Mouse (Mus musculus): ENCODE data around the gene Fgfr2.

Gene Fgfr2

DNA sequence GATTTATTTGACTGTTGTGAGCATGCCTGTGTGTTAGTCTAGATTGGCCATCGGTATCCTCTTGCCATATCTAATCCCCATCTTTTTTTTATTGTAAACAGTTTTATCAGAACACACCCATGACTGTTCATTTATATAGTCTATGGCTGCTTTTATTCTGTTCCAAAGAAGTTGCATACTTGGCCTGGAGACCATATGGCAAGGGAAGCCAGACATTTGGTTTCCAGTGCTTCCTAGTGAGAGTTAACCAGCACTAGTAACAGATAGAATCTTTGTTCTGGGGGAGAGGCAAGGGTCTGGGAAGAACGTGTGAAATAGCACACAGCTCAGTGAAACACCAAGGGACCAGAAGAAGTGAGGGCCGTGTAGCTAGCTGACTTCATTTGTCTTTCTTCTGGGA is 2153.6 kb downstream of the Fgfr2 start:
- DNase-seq: no peak

DNA sequence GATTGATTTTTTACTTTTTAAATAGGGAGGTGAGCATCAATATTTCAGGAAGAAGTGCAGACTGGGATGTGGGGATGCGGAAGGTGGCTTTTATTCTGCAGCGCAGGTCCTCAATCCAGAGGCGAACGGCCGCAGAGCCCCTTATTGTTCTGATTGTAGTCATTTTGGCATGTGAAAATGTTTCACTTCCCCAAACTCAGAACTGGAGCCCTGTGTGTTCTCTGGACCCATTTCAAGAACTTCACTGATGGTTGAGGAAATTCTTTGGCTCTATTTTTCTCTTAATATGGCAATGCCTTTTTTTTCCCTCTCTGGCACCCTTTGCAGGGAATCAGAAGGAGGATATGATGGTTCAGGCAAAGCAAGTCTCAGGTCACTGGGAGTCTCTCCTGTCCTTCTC is 2154.1 kb downstream of the Fgfr2 start:
- DNase-seq: no peak

- DNase-seq: no peak
These were observed 2154.6 kb downstream of the Fgfr2 start for GRCm38 (mm10) chr7:130968537-130968936.

DNA sequence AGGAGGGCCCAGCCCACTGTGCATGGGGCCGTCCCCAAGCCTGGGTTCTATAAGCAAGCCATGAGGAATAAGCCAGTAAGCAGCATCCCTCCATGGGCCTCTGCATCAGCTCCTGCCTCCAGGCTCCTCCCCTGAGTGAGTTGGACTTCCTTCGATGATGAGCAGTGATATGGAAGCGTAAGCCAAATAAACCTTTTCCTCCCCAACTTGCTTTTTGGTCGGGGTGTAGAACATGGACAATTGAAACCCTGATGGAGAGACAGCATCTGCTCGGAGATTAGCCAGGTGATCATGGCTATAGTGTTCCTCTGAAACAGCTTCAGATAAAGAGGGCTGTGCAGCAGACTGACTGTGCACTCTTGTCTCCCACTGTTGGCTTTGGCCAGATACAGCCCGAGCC is 2155.2 kb downstream of the Fgfr2 start:
- no peak for DNase-seq

GRCm38 (mm10) chr7:130966876-130967275 is 2156.3 kb downstream of the Fgfr2 start:
- DNase-seq: no peak

- no peak for DNase-seq
These were observed 2156.7 kb downstream of the Fgfr2 start for GRCm38 (mm10) chr7:130966451-130966850.

- peak; percentile 60 for DNase-seq
These were observed 2157.2 kb downstream of the Fgfr2 start for GRCm38 (mm10) chr7:130965909-130966365.

DNA sequence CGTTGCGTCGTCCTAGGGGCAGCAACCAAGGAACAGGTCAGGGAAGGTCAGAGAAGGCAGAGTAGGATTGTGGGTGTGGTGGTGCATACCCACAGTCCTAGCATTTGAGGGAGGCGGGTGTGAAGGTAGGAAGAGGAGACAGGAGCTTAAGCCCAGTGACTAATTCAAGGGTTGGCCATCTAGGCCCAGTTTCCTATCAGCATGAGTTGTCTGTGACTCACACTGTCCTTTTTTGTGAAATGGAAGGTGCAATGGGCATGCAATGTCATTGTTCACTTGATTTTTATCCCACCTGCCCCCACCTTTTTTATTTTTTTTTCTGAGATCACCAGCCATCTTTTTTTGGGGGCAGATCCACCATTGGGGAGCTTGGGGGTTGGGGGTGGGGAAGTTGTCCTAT is 2157.8 kb downstream of the Fgfr2 start:
- no peak for DNase-seq

DNA sequence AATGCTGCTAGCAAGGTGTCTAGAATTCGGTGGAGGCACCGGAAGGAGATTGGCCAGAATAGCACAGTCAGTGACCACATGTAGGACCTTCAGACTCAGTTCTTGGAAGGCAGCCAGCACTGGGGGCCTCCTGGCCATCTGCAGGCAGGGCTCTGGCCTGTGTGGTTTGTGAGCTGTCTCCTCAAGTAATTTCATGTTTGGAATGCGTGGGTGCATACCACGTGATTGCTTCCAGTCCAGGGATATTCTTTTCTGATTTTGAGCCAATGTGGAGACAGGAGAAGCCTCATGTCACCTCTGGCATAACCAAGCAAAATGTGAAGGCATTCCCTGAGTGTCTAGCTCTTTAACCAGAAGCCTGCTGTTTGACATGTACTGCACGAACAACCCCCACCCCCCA is 2158.5 kb downstream of the Fgfr2 start:
- DNase-seq: peak; percentile 73

DNA sequence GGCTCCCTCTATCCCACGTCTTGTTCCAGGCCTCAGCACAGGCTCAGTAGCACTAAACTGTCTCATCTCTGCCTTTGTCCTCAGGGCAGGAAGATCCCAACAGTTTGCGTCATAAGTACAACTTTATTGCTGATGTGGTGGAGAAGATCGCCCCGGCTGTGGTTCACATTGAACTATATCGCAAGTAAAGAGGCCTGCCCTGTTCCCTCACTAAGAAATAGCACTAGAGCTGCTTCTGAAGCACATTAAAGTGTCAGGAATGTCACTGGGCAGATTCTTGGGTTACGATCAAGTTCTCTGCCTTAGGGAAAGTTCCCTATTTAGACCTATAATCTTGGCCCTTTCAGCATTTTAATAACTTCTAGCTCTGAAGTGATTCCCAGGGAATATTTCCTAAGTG is 2161.7 kb downstream of the Fgfr2 start:
- DNase-seq: no peak

- DNase-seq: no peak
These were observed 2163.3 kb downstream of the Fgfr2 start for GRCm38 (mm10) chr7:130959868-130960267.

DNA sequence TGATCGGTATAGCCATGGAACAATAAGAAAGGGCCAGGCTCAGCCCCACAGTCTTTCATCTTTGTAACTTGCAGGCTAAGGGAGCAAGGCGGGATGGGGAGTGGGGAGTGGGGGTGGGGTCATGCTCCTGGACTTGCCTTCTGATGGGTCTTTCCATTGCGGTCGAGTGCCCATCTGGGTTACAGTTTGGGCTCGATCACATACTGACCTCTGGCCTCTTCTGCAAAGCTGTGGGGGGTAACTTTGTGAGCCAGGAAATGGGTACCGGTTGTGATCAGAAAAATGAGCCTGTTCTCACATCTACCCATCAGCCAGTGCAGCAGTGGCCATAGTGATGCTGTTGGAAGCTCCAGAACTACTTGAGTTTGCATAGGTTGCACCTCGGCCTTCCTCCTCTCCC is 2164.6 kb downstream of the Fgfr2 start:
- DNase-seq: no peak

GRCm38 (mm10) chr7:130954177-130954601 is 2169.0 kb downstream of the Fgfr2 start:
- peak; percentile 76 for DNase-seq

DNA sequence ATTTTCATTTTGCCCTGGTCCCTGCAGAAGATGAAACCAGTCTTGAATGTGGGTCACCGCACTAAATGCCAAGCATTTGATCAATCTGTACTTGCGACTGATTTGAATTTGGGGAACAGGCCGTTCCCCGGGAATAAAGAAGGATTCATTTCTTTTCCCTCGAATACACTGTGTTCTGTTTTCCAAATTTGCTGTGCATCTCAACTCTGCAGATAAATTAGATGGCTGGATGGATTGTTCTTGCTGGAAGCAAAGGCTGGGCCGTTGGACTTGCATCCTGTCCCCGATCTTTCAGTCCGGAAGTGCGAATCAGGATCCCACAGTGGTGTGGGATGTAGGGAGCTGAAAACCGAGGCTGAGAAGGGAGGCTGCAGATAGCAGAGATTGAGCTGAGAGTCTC is 2169.8 kb downstream of the Fgfr2 start:
- DNase-seq: no peak

DNA sequence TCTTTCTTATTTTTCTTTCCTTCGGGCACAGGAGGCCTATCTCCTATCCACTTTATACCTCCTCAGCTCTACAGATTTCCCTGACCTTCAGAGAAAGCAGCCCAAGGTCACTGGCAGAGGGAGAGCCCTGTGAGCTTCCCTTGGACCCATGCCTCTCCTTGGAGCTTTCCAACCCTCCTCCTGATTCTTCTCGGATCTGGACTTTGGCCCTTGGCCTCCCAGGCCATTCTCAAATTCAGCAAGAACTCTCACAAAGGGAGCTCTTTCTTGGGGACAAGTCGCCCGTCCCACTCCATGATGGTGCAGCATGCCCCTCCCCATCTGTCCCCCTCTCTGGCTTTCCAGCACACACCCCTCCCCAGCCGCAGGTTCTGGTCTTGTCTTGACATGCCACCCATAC is 2172.1 kb downstream of the Fgfr2 start:
- no peak for DNase-seq

GRCm38 (mm10) chr7:130950482-130950881 is 2172.7 kb downstream of the Fgfr2 start:
- no peak for DNase-seq

DNA sequence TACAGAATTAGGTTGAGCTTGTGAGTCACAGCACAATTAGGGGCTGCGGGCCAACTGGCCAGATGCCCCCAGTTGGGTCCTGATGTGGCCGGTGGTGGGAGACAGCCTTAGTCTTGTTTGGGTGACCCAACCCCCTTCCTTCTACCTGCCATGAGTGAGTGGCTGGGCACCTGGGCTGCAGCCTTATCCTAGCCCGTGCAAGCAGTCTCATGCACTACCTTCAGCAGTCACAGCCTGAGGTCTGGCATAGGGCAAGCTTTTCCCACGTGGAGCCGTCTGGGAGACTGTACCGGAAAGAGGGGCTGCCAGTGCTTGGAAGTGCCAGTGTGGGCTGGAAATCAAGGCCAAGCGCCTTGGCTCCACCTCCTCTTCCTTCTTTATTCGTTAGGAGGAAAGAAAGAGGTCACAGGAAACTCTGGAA is 2173.8 kb downstream of the Fgfr2 start:
- DNase-seq: peak; percentile 70

- DNase-seq: no peak
These were observed 2174.5 kb downstream of the Fgfr2 start for GRCm38 (mm10) chr7:130948563-130949208.

GRCm38 (mm10) chr7:130946303-130946702 is 2176.8 kb downstream of the Fgfr2 start:
- DNase-seq: no peak

GRCm38 (mm10) chr7:130945730-130946129 is 2177.4 kb downstream of the Fgfr2 start:
- DNase-seq: no peak

GRCm38 (mm10) chr7:130944766-130945475 is 2178.2 kb downstream of the Fgfr2 start:
- DNase-seq: no peak

DNA sequence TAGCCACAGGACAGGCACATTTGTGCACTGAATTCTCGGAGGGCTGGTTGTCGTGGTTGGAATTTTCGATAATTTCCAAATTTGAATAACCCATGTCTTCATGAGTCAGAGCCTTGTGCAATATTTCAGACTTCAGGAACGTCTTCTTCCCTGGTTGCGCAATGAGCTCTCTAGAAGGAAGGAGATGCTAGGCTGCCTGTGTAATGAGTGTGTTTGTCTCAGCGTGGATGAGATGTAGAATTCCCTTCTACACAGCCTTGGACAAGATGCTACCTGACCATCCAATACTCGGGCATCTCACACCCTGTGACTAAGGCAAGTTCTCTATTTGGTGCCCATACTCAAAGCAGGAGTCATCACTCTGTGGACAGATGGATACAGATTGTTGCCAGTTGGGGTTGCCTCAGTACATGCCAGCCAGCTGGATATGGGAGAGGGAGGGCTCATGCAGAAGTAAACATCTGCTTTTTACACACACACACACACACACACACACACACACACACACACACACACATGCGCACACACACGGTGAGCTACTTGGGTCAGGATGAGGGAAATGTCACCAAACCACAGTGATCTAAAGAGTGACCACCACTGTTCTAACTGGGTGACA is 2179.8 kb downstream of the Fgfr2 start:
- no peak for DNase-seq

- DNase-seq: no peak
These were observed 2182.4 kb downstream of the Fgfr2 start for GRCm38 (mm10) chr7:130940733-130941132.

DNA sequence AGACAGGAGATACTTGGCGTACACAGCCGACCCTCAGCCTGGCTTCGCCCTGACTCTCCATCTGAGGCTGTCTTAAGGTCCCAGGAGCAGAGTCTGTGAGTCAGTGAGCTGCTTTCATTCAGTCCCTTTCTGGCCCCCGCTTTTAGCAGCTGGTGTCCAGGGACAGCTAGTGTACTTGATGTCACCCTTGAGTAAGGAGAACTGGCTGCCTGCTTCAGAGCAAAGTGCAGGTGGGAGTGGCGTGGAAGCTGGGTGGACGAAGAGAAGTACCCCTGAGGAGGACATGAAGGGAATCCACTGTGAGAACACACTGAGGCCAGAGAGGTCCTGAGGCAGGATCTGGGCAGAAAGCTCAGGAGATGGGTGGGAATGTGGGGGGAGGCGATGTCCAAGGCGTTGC is 2184.3 kb downstream of the Fgfr2 start:
- DNase-seq: no peak

Data from cerebellum, adult 9-10 months (tissue).